Mouse (Mus musculus): ENCODE results near the gene Shisa5. TPM values are rescaled to one million over a fixed set of nuclear protein-coding genes. Genes with fewer than 3 reads are reported as not detected.
A peak's percentile ranks its signal among the peaks of the same experiment; 100 is the strongest.

Shisa5 gene
- polyA plus RNA-seq (2012; fragmentation: generic; extraction: Trizol), result 82.8 TPM

DNA sequence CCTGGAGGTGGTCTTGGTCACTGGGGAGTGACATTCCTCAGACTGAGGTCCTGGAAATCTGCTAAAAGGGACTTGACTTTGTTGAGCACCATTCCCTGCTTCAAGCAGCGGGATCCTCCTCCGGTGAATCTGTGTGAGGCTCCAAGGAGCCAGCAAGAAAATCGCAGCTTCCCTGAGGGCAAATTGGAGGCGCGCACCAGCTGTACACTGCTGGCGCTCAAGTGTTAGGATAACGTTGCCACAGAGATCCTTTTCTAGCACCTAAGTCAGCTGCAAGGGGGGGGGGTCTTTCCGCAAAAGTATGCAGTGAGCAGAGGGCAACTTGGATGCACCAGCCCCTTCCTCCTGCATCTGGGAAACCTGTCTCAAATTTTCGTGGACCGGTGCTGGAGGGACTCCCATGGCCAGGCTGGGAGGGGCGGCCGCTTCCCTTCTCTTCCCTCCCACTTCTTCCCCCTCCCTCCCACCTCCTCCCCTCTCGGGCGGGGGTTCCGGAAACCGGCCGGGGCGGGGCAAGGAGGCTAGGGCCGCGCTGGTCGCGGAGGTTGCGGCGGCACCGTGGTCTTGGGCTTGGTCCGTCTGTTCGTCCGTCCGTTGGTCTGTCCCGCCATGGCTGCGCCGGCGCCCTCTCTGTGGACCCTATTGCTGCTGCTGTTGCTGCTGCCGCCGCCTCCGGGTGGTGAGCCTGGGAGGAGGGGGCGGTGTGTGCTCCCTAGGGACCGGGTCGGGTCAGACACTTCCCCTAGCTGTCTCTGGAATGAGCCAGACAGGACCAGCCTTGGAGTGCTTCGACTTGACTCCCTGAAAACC is at the start of gene Shisa5:
Gene Shisa5 (plus strand): TSS at position 480 of the 810 bp plus-strand sequence.
- Histone ChIP-seq H3K79me2 (ENCODE audit: control insufficient read depth, insufficient read depth) (peaks cover 16% of the 10 kb centered on the region), H3K36me3 (ENCODE audit: control insufficient read depth, insufficient read depth) (no peaks in the 10 kb centered on the region), H3K4me2 (ENCODE audit: low read depth) (peak within 1 kb of the TSS; percentile 97), H3K4me3 (peak within 1 kb of the TSS; percentile 79), H3ac (ENCODE audit: control insufficient read depth, insufficient read length) (peak within 1 kb of the TSS; percentile 76), H3K27me3 (ENCODE audit: control insufficient read depth, insufficient read depth, insufficient read length) (no peaks in the 10 kb centered on the region)
- TF ChIP-seq SRF (IDR thresholded peaks at IDR 0.05; ENCODE audit: control insufficient read depth, insufficient read length, low read depth) (no peak), POLR2AphosphoS2 (IDR thresholded peaks at IDR 0.05; ENCODE audit: insufficient read length, low read depth) (peak; percentile 99), POLR2A (IDR thresholded peaks at IDR 0.05; ENCODE audit: insufficient read length, low read depth) (peak; percentile 99), MYOD1 (IDR thresholded peaks at IDR 0.05; ENCODE audit: control insufficient read depth in 1 of 3, insufficient read length in 2 of 3, low read depth in 2 of 3) (peak in 1 of 3 experiments; percentile 43), TCF3 (IDR thresholded peaks at IDR 0.05; ENCODE audit: insufficient read length, low read depth) (no peak), REST (IDR thresholded peaks at IDR 0.05; ENCODE audit: insufficient read depth, insufficient read length) (no peak), CEBPB (IDR thresholded peaks at IDR 0.05; ENCODE audit: insufficient read depth, poor library complexity, severe bottlenecking) (no peak), TCF12 (IDR thresholded peaks at IDR 0.05; ENCODE audit: insufficient read depth, poor library complexity, severe bottlenecking) (no peak), E2F4 (IDR thresholded peaks at IDR 0.05; ENCODE audit: insufficient read depth) (no peak), MAX (IDR thresholded peaks at IDR 0.05; ENCODE audit: low read depth) (no peak), USF1 (IDR thresholded peaks at IDR 0.05; ENCODE audit: low read depth) (no peak), MYOG (IDR thresholded peaks at IDR 0.05; ENCODE audit: control insufficient read depth in 1 of 3, insufficient read depth in 1 of 3, insufficient read length in 2 of 3, low read depth in 2 of 3) (no peak)

DNA sequence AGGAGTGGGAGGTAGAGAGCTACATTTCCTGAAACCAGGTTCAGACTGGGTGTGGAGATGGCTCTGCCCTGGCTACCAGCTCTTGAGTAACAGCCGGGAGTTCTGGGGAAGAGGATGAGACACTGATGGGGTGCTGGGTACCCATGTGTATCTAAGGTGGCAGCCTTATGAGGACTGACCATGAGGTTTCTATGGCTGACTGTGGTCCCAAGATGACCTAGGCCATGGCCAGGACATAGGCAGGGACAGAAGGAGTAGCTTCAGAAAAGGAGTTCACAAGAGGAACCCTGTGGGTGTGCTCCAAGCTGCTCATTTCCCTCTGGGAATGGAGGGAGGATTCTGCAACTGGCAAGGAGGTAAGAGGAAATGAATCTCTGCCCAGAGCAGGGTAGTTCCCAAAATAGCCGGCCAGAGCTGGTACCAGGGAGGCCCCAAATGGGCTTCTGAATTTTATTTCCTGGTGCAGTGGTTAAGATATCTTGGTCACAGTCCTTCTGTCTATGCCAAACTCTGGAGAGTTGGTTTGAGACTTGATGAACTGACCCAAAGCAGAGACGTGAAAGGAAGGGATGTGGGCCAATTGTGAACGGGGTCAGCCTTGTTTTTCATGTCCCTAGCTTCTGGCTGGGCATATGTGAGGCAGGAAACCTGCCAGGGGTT is 48.4 kb upstream of the Shisa5 start:
- peaks cover 6% of the 10 kb centered on the region for H3K79me2 ChIP-seq (ENCODE audit: control insufficient read depth, insufficient read depth)
- no peak overlapping the region for H3K4me3 ChIP-seq
- H3K27me3 ChIP-seq (ENCODE audit: control insufficient read depth, insufficient read depth, insufficient read length), result no peaks in the 10 kb centered on the region
- no peak for TF ChIP-seq MYOG (IDR thresholded peaks at IDR 0.05; ENCODE audit: control insufficient read depth in 1 of 3, insufficient read depth in 1 of 3, insufficient read length in 2 of 3, low read depth in 2 of 3)
- H3K4me2 ChIP-seq (ENCODE audit: low read depth), result peak overlapping the region; percentile 44
- no peak overlapping the region for H3ac ChIP-seq (ENCODE audit: control insufficient read depth, insufficient read length)
- no peaks in the 10 kb centered on the region for H3K36me3 ChIP-seq (ENCODE audit: control insufficient read depth, insufficient read depth)

DNA sequence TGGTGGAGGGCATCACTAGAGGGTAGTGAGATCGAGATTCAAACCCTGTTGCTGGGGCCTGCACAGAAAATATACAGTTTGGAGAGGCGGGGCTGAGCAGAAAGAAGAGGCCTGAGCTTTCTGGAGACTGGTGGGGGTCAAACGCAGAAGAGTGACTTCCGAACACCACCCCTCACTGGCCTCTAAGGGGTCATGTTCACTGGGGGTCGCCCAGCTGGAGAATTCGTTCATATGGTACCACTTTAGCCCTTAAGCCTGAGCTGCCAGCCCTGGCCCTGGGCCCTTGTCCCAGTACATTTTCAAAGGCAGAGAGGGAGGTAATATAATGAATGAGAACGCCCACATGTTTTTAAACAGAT is 47.9 kb upstream of the Shisa5 start:
- peak overlapping the region; percentile 91 for H3K4me2 ChIP-seq (ENCODE audit: low read depth)

DNA sequence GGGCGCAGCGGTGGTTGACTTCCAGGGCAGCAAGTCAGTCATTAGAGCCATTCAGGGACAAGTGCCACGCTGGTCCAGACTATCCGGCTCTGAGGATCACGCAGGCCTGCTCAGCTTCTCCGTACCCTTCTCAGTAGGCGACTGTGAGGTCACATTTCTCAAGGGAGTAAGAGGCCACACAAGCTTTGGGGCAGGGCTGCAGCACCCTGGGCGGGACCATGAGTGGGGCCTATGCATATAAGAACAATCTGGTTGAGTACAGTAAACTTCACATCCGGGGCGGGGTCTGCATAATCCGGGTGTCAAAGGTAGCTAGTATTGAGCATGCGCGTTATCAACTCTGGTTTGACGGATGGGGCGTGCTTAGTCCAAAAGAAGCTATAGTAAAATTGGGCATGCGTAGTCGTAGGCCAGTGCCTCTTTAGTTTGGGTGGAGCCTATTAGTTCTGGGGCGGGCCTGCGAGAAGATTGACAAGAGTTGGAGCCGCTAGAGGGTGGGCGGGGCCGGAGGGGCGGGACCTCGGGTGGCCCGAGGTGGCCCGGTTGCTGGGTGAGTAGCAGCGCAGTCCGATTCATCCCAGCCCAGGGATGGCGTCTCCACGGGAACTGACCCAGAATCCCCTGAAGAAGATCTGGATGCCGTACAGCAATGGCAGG is 46.8 kb upstream of the Shisa5 start, which contains the start of gene Pfkfb4:
Gene Pfkfb4 (plus strand): TSS at position 351 of the 657 bp plus-strand sequence.
- Histone ChIP-seq H3K4me3 (peak within 1 kb of the TSS; percentile 35), H3K27me3 (ENCODE audit: control insufficient read depth, insufficient read depth, insufficient read length) (no peaks in the 10 kb centered on the region), H3ac (ENCODE audit: control insufficient read depth, insufficient read length) (no peak within 1 kb of the TSS), H3K79me2 (ENCODE audit: control insufficient read depth, insufficient read depth) (peaks cover 6% of the 10 kb centered on the region), H3K36me3 (ENCODE audit: control insufficient read depth, insufficient read depth) (no peaks in the 10 kb centered on the region), H3K4me2 (ENCODE audit: low read depth) (peak within 1 kb of the TSS; percentile 91)
- TF ChIP-seq SRF (IDR thresholded peaks at IDR 0.05; ENCODE audit: control insufficient read depth, insufficient read length, low read depth), result peak; percentile 67
- no peak for TF ChIP-seq MYOD1 (IDR thresholded peaks at IDR 0.05; ENCODE audit: control insufficient read depth in 1 of 3, insufficient read length in 2 of 3, low read depth in 2 of 3)
- TF ChIP-seq MAX (IDR thresholded peaks at IDR 0.05; ENCODE audit: low read depth), result no peak
- TF ChIP-seq POLR2AphosphoS2 (IDR thresholded peaks at IDR 0.05; ENCODE audit: insufficient read length, low read depth), result peak; percentile 93
- TF ChIP-seq POLR2A (IDR thresholded peaks at IDR 0.05; ENCODE audit: insufficient read length, low read depth), result peak; percentile 93

More for the DNA sequence above, 47.9 kb upstream of the Shisa5 start:
- Histone ChIP-seq H3ac (ENCODE audit: control insufficient read depth, insufficient read length) (no peak overlapping the region), H3K79me2 (ENCODE audit: control insufficient read depth, insufficient read depth) (peaks cover 6% of the 10 kb centered on the region), H3K27me3 (ENCODE audit: control insufficient read depth, insufficient read depth, insufficient read length) (no peaks in the 10 kb centered on the region), H3K4me3 (peak overlapping the region; percentile 35), H3K36me3 (ENCODE audit: control insufficient read depth, insufficient read depth) (no peaks in the 10 kb centered on the region)
- no peak for TF ChIP-seq POLR2AphosphoS2 (IDR thresholded peaks at IDR 0.05; ENCODE audit: insufficient read length, low read depth)
- no peak for TF ChIP-seq MYOD1 (IDR thresholded peaks at IDR 0.05; ENCODE audit: control insufficient read depth in 1 of 3, insufficient read length in 2 of 3, low read depth in 2 of 3)
- TF ChIP-seq USF1 (IDR thresholded peaks at IDR 0.05; ENCODE audit: low read depth), result no peak
- no peak for TF ChIP-seq SRF (IDR thresholded peaks at IDR 0.05; ENCODE audit: control insufficient read depth, insufficient read length, low read depth)
- TF ChIP-seq MYOG (IDR thresholded peaks at IDR 0.05; ENCODE audit: control insufficient read depth in 1 of 3, insufficient read depth in 1 of 3, insufficient read length in 2 of 3, low read depth in 2 of 3), result no peak
- no peak for TF ChIP-seq E2F4 (IDR thresholded peaks at IDR 0.05; ENCODE audit: insufficient read depth)
- no peak for TF ChIP-seq MAX (IDR thresholded peaks at IDR 0.05; ENCODE audit: low read depth)
- TF ChIP-seq POLR2A (IDR thresholded peaks at IDR 0.05; ENCODE audit: insufficient read length, low read depth), result no peak
- no peak for TF ChIP-seq CEBPB (IDR thresholded peaks at IDR 0.05; ENCODE audit: insufficient read depth, poor library complexity, severe bottlenecking)
- no peak for TF ChIP-seq TCF3 (IDR thresholded peaks at IDR 0.05; ENCODE audit: insufficient read length, low read depth)
- no peak for TF ChIP-seq TCF12 (IDR thresholded peaks at IDR 0.05; ENCODE audit: insufficient read depth, poor library complexity, severe bottlenecking)
- no peak for TF ChIP-seq REST (IDR thresholded peaks at IDR 0.05; ENCODE audit: insufficient read depth, insufficient read length)
